Mouse (Mus musculus) 3134 (cell line): ENCODE results near the gene Hist1h2bp.
A peak's percentile ranks its signal among the peaks of the same experiment; 100 is the strongest.
"Not testable (repeated sequence)": the region's sequence is repeated elsewhere in the genome, so short reads cannot be mapped to it uniquely, and the experiment has no call there.

Experiments used
- DNase-seq: peaks from one replicate; pipeline ENCODE4 v3.0.0-alpha.2; 2011; ENCODE audit warnings: low spot score; ENCODE audit not compliant: insufficient read length; ENCODE audit errors: extremely low read depth

The Hist1h2bp gene

DNA sequence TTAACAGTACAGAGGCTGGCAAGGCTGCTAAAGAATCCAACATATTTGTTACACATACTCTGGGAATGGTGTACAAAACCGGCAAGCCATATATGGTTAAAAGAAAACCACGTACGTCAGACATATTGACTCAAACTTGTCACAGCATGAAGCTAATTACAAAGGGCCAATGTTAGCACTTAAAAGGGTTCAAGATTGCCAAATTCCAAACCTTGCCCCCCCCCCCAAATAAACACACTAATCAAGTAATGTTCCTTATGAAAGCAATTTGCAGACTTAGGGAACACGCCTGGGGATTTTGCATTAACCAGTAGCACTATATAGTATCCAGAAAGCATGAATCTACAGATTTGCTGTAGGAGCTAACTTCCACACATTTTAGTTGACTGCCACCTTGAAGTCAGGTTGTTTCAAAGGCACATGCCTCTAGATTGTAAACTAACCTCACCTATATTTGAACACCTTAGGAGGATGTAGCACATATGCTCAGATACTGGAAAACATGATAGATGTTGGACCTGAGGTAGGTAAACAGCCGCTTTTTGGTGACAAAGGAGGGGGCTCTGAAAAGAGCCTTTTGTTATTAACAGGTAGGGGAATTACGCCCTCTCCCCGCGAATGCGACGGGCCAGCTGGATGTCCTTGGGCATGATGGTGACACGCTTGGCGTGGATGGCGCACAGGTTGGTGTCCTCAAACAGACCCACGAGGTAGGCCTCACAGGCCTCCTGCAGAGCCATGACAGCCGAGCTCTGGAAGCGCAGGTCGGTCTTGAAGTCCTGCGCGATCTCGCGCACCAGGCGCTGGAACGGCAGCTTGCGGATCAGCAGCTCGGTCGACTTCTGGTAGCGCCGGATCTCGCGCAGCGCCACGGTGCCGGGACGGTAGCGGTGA lies 4.7 kb upstream of the Hist1h2bp start:
- DNase-seq = peak; percentile 85

DNA sequence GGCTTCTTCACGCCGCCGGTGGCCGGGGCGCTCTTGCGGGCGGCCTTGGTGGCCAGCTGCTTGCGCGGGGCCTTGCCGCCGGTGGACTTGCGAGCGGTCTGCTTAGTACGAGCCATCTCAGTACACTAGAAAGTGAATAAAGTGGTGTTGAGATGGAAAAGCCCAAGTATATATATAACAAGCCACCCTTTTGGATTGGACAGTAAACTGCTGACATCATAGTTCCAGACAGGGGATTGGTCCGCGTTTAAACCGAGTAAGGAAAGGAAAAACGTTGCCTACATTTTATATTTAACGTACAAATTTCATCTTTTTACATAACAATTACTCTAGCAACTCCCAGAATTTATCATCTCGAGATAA lies 4.0 kb upstream of the Hist1h2bp start, which contains the start of gene Hist1h3i:
Gene Hist1h3i, minus strand, starts transcription at position 116 of the 363 bp plus-strand sequence.
- DNase-seq = peak; percentile 89

DNA sequence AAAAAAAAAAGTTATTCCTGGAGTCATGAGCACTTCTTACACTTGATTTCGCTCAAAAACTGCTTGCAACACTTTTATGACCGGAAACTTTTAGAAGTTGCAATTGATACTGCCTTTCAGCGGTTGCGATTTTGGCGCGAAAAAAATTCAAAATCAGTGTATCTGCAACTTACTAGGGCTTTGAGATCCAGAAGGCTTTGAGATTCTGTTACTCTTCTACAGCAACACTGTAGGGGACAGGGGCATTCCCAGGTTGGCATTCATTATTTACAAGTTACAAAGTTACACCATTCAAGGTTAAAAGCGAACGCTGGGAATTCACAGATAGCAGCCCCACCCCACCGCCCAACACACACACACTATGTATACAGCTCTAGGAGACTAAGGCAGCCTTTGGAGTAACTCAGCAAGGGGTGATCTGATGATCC lies 3.5 kb upstream of the Hist1h2bp start:
- DNase-seq = peak; percentile 48

DNA sequence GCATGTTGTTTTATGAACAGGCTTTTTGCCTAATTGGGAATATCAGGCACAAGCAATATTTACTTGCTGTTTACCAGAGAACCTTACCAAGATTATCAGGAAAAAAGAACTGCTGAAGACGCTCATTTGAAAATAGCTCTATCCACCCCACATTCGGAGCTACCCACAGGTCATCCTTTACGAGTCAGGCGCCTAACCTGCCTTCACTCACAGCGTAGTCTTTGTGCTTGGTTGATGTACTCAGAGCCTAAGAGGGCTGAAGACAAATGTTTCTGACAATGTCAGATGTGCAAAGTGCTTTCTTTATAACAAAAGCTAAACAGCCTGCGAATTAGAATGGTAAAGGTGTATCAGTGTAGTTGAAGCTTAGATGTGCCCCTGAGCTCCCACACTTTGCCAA lies 3.0 kb upstream of the Hist1h2bp start:
- no peak for DNase-seq

DNA sequence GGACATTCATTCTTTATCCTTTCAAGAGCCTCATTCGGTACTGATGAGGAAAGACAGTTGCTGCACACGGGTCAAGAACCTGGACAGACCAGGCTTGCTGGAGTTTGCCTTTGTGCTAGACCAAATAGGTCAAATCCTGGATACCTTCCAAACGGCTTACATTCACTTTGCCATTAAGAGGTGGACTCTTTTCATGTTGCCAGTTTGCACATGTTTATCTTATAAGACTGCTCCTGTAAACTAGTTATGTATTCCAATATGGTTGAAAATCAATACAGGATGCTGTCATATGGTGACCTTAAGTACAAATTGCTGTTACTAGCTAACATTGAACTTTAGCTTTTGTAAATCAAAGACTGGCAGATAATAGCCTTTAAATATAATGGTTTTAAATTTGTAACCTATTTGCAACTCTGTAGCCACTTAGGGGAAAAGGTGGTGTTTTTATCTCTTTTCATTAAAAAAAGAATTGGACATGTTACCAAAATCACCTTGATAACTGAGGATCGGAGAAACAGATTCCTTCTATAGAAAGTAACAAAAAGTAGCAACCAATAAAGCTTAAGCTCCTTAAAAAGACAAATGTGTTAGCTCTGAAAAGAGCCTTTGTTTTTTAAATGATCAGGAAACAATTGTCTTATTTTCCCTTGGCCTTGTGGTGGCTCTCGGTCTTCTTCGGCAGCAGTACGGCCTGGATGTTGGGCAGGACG lies 917 bp upstream of the Hist1h2bp start:
- peak; percentile 79 for DNase-seq

DNA sequence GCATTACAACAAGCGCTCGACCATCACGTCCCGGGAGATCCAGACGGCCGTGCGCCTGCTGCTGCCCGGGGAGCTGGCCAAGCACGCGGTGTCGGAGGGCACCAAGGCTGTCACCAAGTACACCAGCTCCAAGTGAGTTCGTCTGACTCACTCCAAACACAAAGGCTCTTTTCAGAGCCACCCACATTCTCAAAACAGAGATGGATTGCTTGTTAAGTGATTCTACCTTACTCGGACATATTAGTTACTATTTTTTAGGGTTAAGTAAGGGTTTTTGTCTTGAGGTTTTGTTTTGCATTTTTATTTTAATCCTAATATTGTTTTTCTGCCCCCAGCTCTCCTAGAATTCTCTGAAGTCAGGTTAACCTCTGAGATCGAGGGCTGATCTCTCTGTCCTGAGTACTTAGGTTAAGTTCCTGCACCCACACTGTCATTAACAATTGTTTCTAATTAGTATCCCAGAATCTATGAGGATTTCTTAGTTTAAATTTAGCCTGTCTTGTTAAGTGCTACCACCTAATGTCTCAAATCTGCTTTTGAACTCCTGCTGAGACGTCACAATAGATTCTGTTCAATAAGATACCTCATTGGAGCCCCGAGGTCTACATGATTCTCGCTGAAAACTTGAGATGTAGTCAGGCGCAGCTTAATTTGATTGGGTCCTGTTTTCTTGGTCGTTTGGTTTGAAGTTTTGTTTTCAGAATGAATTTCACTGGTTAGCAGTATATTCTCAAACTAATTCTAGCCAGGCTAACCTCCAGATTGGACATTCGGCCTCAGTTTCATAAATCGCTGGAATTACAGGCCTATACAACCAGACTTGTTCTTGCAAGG lies 716 bp downstream of the Hist1h2bp start:
- peak; percentile 63 for DNase-seq

DNA sequence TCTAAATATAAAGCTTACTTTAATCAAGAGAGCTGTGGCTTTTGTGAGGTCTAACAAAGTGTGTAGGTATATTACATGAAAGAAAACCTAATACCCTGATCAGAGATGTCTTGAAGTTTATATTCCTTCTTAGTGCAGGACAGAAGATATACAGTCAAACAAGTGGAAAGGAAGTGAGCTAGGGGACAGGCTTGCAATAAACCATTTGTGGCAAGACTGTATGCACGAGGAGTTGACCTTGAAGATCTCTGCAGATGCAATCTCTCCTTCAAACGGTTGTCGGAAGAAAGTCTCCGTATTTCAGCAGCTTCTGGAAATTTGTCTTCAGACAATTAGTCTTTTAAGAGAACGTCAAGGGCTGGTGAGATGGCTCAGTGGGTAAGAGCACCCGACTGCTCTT lies 2.7 kb downstream of the Hist1h2bp start:
- no peak for DNase-seq

DNA sequence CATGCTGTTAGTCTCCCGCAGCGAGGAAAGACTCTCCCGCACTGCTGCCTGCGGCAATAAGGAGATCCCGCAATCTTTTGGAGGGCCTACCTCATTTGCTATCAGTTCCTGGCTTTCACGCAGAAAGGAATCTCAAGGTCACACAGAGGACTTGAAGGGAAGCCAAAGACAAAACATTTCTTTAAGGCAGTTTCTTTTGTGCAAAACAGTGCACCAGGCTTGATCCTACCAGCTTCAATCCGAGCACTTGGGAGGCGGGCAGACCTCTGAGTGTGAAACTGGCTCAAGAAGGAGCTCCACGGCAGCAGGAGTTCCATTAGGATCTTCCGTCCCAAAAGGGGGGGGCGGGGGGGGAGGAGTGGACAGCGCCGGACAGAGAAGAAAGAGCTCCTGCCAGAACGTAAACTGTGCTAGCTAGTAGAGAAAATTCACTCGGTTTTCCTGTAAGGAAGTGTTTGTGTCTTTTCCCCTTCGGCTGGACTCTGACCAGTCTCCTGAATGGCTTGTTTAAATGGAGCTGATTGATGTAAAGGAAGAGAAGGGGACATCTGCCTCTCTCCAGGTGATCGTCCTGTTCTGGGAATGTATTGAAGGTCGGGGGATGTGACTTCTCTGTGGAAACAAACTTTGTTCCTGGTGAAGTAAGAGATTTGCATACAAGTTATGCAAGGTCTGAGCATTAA lies 3.5 kb downstream of the Hist1h2bp start:
- DNase-seq = no peak

DNA sequence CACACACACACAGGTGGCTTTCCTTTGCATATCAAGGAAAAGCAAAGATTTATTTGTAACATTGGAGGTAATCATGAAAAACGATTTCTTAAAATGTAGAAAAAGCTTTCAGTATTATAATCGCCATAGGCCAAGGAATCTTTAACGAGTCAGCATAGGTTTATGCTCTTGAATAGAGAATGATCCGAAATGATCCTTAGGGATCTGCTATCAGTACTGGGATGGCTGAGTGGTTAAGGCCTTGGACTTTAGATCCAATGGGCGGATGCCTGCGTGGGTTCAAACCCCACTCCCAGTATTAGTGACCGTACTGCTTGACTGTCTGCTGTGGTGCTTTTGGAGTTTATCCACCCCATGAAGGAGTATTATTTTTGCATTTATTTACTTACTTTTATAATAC lies 8.3 kb downstream of the Hist1h2bp start:
- no peak for DNase-seq

DNA sequence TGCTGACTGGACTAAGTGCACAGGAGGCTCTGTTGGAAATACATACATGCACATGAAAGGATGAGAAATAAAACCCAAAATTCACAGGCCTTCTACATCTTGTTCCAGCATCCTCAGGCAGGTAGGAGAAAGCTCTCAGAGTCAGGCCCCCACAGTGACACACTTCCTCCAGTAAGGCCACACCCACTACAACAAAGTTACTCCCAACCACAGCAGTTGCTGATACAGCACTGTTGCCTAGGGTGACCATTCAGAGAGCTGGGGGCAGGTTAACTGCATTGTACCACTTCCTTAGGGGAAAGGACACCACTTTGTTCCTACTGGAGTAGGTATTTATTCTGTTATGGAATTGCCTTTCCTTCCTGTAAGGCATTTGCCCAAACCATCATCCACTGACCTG lies 9.9 kb downstream of the Hist1h2bp start:
- DNase-seq = not testable (repeated sequence)

DNA sequence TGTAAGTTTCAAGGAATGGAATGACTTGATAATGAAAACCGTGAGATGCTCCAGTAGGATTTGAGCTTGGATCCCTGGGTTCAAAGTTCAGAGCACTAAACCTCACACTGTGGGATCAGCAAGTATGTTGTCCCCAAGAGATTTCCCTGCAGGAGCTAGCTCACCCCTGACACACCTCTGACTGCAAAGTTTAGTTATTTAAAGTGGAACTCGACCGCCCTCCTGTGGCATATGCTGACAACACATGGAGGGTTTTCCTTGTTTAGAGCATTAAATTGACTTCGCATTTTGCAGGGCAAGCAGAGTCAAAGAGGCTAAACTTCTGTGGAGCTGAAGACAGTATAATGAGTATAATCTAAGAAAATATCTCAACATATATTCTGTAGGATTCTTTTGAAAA lies 15.8 kb downstream of the Hist1h2bp start:
- not testable (repeated sequence) for DNase-seq

DNA sequence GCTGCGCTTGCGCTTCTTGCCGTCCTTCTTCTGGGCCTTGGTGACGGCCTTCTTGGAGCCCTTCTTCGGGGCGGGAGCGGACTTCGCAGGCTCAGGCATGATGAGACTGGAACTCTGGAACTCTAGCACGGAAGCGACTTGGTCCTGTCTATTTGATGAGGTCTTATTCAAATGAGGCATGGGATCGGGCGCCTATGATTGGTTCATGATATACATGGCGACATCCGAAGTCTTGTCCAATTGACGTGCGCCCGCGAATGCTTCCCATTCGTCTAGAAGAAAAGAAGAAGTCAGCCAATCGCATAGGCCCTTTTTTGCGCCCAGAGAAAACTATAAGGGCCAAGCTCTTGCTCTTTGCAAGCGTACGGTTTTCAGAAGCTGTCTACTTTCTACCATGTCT lies 22.8 kb downstream of the Hist1h2bp start, which contains the start of the genes Hist1h2bq and Hist1h2ao:
Gene Hist1h2bq, minus strand, starts transcription at position 125 of the 400 bp plus-strand sequence.
Gene Hist1h2ao, plus strand, starts transcription at position 393 of the 400 bp plus-strand sequence.
- DNase-seq = not testable (repeated sequence)

DNA sequence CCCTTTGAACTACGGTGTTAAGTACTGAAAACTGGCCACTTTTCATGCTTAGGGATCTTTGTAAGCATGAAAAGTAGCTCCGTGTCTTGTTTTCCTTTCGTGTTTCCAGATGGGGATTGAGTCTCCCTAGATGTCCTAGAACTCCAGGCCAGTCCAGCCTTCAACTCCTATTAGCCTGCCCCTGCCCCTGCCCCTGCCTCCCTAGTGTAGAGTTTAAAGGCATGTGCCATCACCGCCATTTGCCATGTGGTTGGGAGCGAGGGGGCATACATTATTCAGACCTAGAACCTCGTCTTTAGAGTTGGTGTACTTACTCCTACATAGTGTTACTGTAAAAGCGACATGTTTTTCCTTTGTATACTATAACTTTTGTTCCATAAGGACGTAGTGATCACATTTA lies 23.8 kb downstream of the Hist1h2bp start:
- DNase-seq = not testable (repeated sequence)

DNA sequence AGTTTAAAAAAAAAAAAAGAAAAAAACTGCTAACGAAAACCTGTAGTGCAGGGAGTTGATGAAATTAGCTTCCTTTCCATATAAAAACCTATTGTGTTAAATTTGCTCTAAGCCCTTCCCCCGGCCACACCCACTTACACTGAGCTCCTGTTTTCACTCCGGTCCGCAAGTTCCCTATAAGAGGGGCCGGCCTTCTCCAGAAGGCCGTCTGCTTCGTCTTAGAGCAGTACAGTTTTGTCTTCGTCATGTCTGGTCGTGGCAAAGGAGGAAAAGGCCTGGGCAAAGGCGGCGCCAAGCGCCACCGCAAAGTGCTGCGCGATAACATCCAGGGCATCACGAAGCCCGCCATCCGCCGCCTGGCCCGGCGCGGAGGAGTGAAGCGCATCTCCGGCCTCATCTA lies 24.3 kb downstream of the Hist1h2bp start, which contains the start of gene Hist1h4m:
Gene Hist1h4m, plus strand, starts transcription at position 208 of the 400 bp plus-strand sequence.
- DNase-seq = not testable (repeated sequence)

DNA sequence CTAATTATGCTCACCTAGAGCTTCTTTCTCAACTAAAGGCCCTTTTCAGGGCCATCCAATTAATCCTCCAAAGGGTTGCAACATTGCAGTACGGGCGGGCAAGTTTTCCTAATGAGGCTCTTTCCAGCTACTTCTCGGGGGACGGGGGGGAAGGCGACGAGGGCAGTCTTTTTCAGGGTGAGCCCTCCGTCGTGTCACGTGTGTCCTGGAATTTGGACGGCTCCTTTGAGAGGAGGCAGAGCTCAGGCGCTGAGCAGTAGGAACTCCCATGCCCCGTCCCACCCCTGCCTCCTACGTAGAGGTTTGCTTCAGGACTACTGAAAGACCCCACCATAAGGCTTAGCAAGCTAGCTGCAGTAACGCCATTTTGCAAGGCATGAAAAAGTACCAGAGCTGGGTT lies 24.8 kb downstream of the Hist1h2bp start:
- not testable (repeated sequence) for DNase-seq

DNA sequence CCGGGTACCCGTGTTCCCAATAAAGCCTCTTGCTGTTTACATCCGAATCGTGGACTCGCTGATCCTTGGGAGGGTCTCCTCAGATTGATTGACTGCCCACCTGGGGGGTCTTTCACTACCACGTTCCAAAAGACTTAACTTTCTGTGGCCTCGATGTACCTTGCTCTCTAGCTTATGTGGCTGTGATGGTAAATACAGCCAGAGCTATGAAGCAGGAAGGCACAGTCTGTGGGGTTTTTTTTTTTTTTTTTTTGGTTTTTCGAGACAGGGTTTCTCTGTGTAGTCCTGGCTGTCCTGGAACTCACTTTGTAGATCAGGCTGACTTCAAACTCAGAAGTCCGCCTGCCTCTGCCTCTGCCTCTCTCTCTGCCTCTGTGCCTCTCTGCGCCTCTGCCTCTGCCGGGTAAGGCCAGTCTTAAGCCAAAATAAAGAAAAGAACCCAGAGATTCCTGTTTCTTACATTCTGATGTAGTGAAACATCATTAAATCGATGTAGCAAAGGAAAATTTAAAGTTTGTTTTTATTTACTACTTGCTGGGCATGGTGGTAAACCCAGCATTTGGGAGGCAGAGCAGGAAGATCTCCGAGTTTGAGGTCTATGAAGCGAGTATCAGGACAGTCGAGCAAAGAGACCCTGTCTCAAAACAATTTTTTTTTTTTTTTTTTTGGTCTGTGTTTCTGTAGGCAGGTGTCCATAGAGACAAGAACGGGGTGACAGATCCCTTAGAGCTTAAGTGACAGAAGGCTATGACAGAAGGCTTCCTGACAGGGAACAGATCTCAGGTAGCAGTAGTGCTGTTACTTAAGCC lies 33.0 kb downstream of the Hist1h2bp start:
- not testable (repeated sequence) for DNase-seq

DNA sequence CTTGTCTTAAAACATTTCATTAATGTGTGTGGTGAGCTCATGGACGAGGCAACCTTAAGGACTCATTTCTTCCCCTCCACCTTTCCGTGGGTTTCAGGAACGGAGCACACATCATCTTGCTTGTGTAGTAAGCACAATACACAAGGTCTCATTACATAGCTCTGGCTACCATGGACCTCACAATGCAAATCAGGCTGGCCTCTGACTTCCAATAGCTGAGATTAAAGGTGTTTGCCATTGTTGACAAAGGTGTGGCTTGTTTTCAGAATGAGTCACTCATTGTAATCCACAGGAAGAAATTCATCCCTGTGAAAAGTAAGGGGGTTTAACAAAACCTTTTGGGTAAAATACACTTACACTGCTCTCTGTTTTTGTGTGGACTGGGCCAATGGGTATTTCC lies 41.2 kb downstream of the Hist1h2bp start:
- DNase-seq = no peak

DNA sequence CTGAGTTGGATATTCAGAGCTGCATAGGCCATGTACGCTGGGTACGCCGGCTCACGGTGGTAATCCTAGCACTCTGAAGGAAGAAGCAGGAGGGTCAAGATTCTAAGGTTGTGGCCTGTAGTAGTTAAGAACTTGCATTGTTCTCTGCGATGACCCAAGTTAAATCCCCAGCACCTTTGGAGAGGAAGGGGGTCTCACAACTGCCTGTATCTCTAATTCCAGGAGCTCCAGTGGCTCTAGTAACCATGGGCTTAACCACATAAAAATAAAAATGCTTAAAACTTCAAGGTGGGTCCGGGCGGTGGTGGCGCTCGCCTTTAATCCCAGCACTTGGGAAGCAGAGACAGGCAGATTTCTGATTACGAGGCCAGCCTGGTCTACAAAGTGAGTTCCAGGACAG lies 43.1 kb downstream of the Hist1h2bp start:
- peak; percentile 31 for DNase-seq
